Mouse (Mus musculus) testis, adult 2 months (tissue): Measurements from ENCODE around the gene Ube2f. TPM values are rescaled to one million over a fixed set of nuclear protein-coding genes. Genes with fewer than 3 reads are reported as not detected.

Experiments used
- H3K27ac ChIP-seq: fragments of 200-500 bp; 2 replicates; pipeline ENCODE4 v1.5.1; 2012; ENCODE audit warnings: low read depth, low read length; ENCODE audit not compliant: control insufficient read depth, insufficient read depth
- H3K27me3 ChIP-seq: fragments of 200-500 bp; 2 replicates; pipeline ENCODE4 v1.6.1; 2012; ENCODE audit warnings: mild to moderate bottlenecking, low read length, moderate library complexity; ENCODE audit not compliant: control insufficient read depth, insufficient read depth
- H3K36me3 ChIP-seq: fragments of 200-500 bp; 2 replicates; pipeline ENCODE4 v1.6.1; 2012; ENCODE audit warnings: mild to moderate bottlenecking, low read length; ENCODE audit not compliant: control insufficient read depth, insufficient read depth
- H3K4me1 ChIP-seq: fragments of 200-500 bp; 2 replicates; pipeline ENCODE4 v1.6.1; 2012; ENCODE audit warnings: low read length; ENCODE audit not compliant: control insufficient read depth, insufficient read depth
- H3K4me3 ChIP-seq: fragments of 200-500 bp; 2 replicates; pipeline ENCODE4 v1.5.1; 2012; ENCODE audit warnings: low read depth, mild to moderate bottlenecking, low read length, moderate library complexity, mixed read lengths; ENCODE audit not compliant: control insufficient read depth
- CTCF ChIP-seq: fragments of 200-500 bp; IDR thresholded peaks from 2 replicates; pipeline ENCODE4 v1.5.1; 2012; ENCODE audit warnings: low read depth, mild to moderate bottlenecking, inconsistent platforms, low read length, moderate library complexity; ENCODE audit not compliant: control insufficient read depth, insufficient read depth, insufficient replicate concordance
- POLR2A ChIP-seq: fragments of 200-500 bp; IDR thresholded peaks from 2 replicates; pipeline ENCODE4 v1.6.1; 2012; ENCODE audit warnings: low read depth, mild to moderate bottlenecking, inconsistent platforms, low read length, moderate library complexity; ENCODE audit not compliant: control insufficient read depth
- polyA plus RNA-seq: library from polyadenylated mRNA; depleted of rRNA; stranded (reverse); fragments of >200 nt; gene quantifications from 2 replicates; pipeline ENCODE4 v1.2.3, GENCODE M21; 2012

The Ube2f gene
- polyA plus RNA-seq, 1 experiment: 159 TPM

GRCm38 (mm10) chr1:91209785-91210184, 40.3 kb upstream of the Ube2f start:
- no peak overlapping the region for H3K27ac ChIP-seq

GRCm38 (mm10) chr1:91211099-91211498, 39.0 kb upstream of the Ube2f start:
- peak; percentile 32; the same call in 1 of the 2 replicates for TF ChIP-seq CTCF
- TF ChIP-seq POLR2A: no peak
- Histone ChIP-seq H3K27ac (no peak overlapping the region), H3K4me3 (no peak overlapping the region), H3K36me3 (no peaks in the 10 kb centered on the region), H3K27me3 (no peaks in the 10 kb centered on the region), H3K4me1 (no peaks in the 10 kb centered on the region; the same call in 1 of the 2 replicates)

More at GRCm38 (mm10) chr1:91209785-91210184, 40.3 kb upstream of the Ube2f start:
- Histone ChIP-seq H3K4me3 (no peak overlapping the region), H3K27me3 (no peaks in the 10 kb centered on the region), H3K36me3 (no peaks in the 10 kb centered on the region), H3K4me1 (no peaks in the 10 kb centered on the region; the same call in 1 of the 2 replicates)
- TF ChIP-seq POLR2A (no peak), CTCF (no peak)

GRCm38 (mm10) chr1:91211591-91212008, 38.5 kb upstream of the Ube2f start:
- Histone ChIP-seq H3K27me3 (no peaks in the 10 kb centered on the region), H3K36me3 (no peaks in the 10 kb centered on the region), H3K4me1 (no peaks in the 10 kb centered on the region), H3K27ac (no peak overlapping the region), H3K4me3 (no peak overlapping the region)
- TF ChIP-seq POLR2A (no peak), CTCF (no peak)

GRCm38 (mm10) chr1:91215264-91215663, 34.8 kb upstream of the Ube2f start:
- no peak overlapping the region for H3K27ac ChIP-seq
- no peaks in the 10 kb centered on the region for H3K4me1 ChIP-seq
- H3K27me3 ChIP-seq: no peaks in the 10 kb centered on the region
- H3K4me3 ChIP-seq: no peak overlapping the region
- no peak for TF ChIP-seq CTCF
- no peak for TF ChIP-seq POLR2A
- no peaks in the 10 kb centered on the region for H3K36me3 ChIP-seq

- TF ChIP-seq CTCF (no peak), POLR2A (no peak)
- H3K36me3 ChIP-seq: no peaks in the 10 kb centered on the region
- H3K27me3 ChIP-seq: no peaks in the 10 kb centered on the region
Measured at GRCm38 (mm10) chr1:91215981-91216380, 34.1 kb upstream of the Ube2f start.

GRCm38 (mm10) chr1:91216504-91217267, 33.4 kb upstream of the Ube2f start:
- Histone ChIP-seq H3K36me3 (no peaks in the 10 kb centered on the region), H3K4me1 (no peaks in the 10 kb centered on the region), H3K4me3 (no peak overlapping the region), H3K27me3 (no peaks in the 10 kb centered on the region), H3K27ac (peak overlapping the region; percentile 11; the same call in 1 of the 2 replicates)
- TF ChIP-seq POLR2A (no peak), CTCF (no peak)

More at GRCm38 (mm10) chr1:91215981-91216380, 34.1 kb upstream of the Ube2f start:
- no peaks in the 10 kb centered on the region for H3K4me1 ChIP-seq
- H3K4me3 ChIP-seq: no peak overlapping the region
- no peak overlapping the region for H3K27ac ChIP-seq

- TF ChIP-seq CTCF: no peak
- TF ChIP-seq POLR2A: no peak
- Histone ChIP-seq H3K4me1 (no peaks in the 10 kb centered on the region), H3K4me3 (no peak overlapping the region), H3K36me3 (no peaks in the 10 kb centered on the region), H3K27ac (no peak overlapping the region), H3K27me3 (no peaks in the 10 kb centered on the region)
Measured at GRCm38 (mm10) chr1:91219641-91220321, 30.3 kb upstream of the Ube2f start.
